Mouse (Mus musculus) liver, embryonic 14.5 days (tissue): ENCODE data around the gene Tet3. TPM values are rescaled to one million over a fixed set of nuclear protein-coding genes. Genes with fewer than 3 reads are reported as not detected.

Source experiments
- ATAC-seq: fragments of 200-750 bp; cut with Nextera tagmentation; 2 replicates; pipeline ENCODE4 v1.8.0; 2017; ENCODE audit warnings: moderate number of reproducible peaks, mild to moderate bottlenecking, moderate library complexity; ENCODE audit not compliant: insufficient read depth
- DNase-seq, 3 experiments: peaks; one replicate each; pipeline ENCODE4 v3.0.0-alpha.2; 2012 to 2013; ENCODE audit warnings: low read depth in 3 of 3, low spot score in 3 of 3
- H3K27ac ChIP-seq: fragments of 300-500 bp; sonication (generic); 2 replicates; pipeline ENCODE4 v1.5.1; 2014; ENCODE audit warnings: moderate library complexity, mild to moderate bottlenecking, control low read depth, inconsistent platforms
- H3K27me3 ChIP-seq: fragments of 300-500 bp; sonication (generic); 2 replicates; pipeline ENCODE4 v1.6.1; 2014; ENCODE audit warnings: mild to moderate bottlenecking, low read length, moderate library complexity; ENCODE audit not compliant: control insufficient read depth, insufficient read depth
- H3K36me3 ChIP-seq: fragments of 300-500 bp; sonication (generic); replicated peaks from 2 replicates; pipeline ENCODE4 v1.6.1; 2014; ENCODE audit warnings: low read depth; ENCODE audit not compliant: control insufficient read depth, insufficient read depth
- H3K4me1 ChIP-seq, 2 experiments: fragments of 200-500 bp in 1 of 2; fragments of 300-500 bp in 1 of 2; sonication (generic) in 1 of 2; replicated peaks; 2 replicates each; pipeline ENCODE4 v1.6.1; 2012 to 2014; ENCODE audit warnings: antibody characterized with exemption in 1 of 2, inconsistent platforms in 1 of 2, low read length in 1 of 2; ENCODE audit not compliant: control insufficient read depth in 2 of 2, insufficient read depth in 2 of 2
- H3K4me2 ChIP-seq: fragments of 300-500 bp; sonication (generic); 2 replicates; pipeline ENCODE4 v1.6.1; 2014; ENCODE audit warnings: low read depth, mild to moderate bottlenecking, control low read depth, moderate library complexity
- H3K4me3 ChIP-seq, 2 experiments: fragments of 200-500 bp in 1 of 2; fragments of 300-500 bp in 1 of 2; sonication (generic) in 1 of 2; 2 replicates each; pipeline ENCODE4 v1.5.1; 2012 to 2014; ENCODE audit warnings: low read depth in 2 of 2, low read length in 2 of 2, mild to moderate bottlenecking in 2 of 2, control low read depth in 1 of 2, inconsistent platforms in 1 of 2, moderate library complexity in 1 of 2; ENCODE audit not compliant: insufficient read depth in 1 of 2
- H3K9ac ChIP-seq: fragments of 300-500 bp; sonication (generic); replicated peaks from 2 replicates; pipeline ENCODE4 v1.6.1; 2014; ENCODE audit warnings: mild to moderate bottlenecking, control low read depth, moderate library complexity
- H3K9me3 ChIP-seq: fragments of 300-500 bp; sonication (generic); 2 replicates; pipeline ENCODE4 v1.6.1; 2016; ENCODE audit warnings: low read length, mixed read lengths; ENCODE audit not compliant: control insufficient read depth
- CTCF ChIP-seq: IDR thresholded peaks from 2 replicates; pipeline ENCODE4 v1.5.1; 2016; ENCODE audit warnings: antibody characterized with exemption, low read depth, control low read depth
- EP300 ChIP-seq: IDR thresholded peaks from 2 replicates; pipeline ENCODE4 v1.6.1; 2016; ENCODE audit warnings: antibody characterized with exemption, low read depth
- WGBS: fragments of 180-500 bp; shearing (Covaris S2); extraction: QIAGEN DNeasy Blood & Tissue Kit; methylation state at CpG from one replicate; pipeline ENCODE4 v1.1.7; 2014; ENCODE audit not compliant: insufficient replicate concordance; 5-methylcytosine and 5-hydroxymethylcytosine counted together
- polyA plus RNA-seq, 2 experiments: library from polyadenylated mRNA; depleted of rRNA in 1 of 2; stranded (reverse) in 1 of 2; unstranded in 1 of 2; fragments of >200 nt; fragmentation: Nextera tagmentation in 1 of 2; extraction: Ambion mirVana in 1 of 2; gene quantifications; 2 replicates each; pipeline versions ENCODE4 v1.2.1 to v1.2.3; 2012 to 2014

Tet3 gene
- polyA plus RNA-seq, 2 experiments = 3.1 to 7.7 TPM

- H3K27ac ChIP-seq = no peak overlapping the region
- 72% methylated on average over 4 of the region's 4 CpGs for WGBS
- no peak for DNase-seq
- TF ChIP-seq EP300 (no peak), CTCF (no peak)
- H3K9ac ChIP-seq = no peak overlapping the region
- no peak overlapping the region for H3K4me2 ChIP-seq
- H3K9me3 ChIP-seq = no peaks in the 10 kb centered on the region; the same call in 1 of the 2 replicates
- H3K4me1 ChIP-seq = peaks cover 2 to 15% of the 10 kb centered on the region in 2 experiments; a peak in 2 of 4 replicates
- ATAC-seq = no peak
- H3K27me3 ChIP-seq = no peaks in the 10 kb centered on the region
- H3K4me3 ChIP-seq = no peak overlapping the region
- H3K36me3 ChIP-seq = peaks cover 23% of the 10 kb centered on the region
Measured at GRCm38 (mm10) chr6:83394122-83394521, 64.8 kb downstream of the Tet3 start.

GRCm38 (mm10) chr6:83392166-83392780 lies 66.6 kb downstream of the Tet3 start:
- H3K27me3 ChIP-seq = no peaks in the 10 kb centered on the region
- 83% methylated on average over 8 of the region's 8 CpGs for WGBS
- no peak overlapping the region for H3K4me3 ChIP-seq
- no peak overlapping the region for H3K4me2 ChIP-seq
- TF ChIP-seq EP300 = no peak
- no peak for TF ChIP-seq CTCF
- peaks cover 2 to 15% of the 10 kb centered on the region in 2 experiments; a peak in 2 of 4 replicates for H3K4me1 ChIP-seq
- DNase-seq (no peak), ATAC-seq (no peak)
- peaks cover 14% of the 10 kb centered on the region for H3K36me3 ChIP-seq
- no peak overlapping the region for H3K27ac ChIP-seq
- no peaks in the 10 kb centered on the region; the same call in 1 of the 2 replicates for H3K9me3 ChIP-seq
- H3K9ac ChIP-seq = no peak overlapping the region

- H3K4me1 ChIP-seq = peaks cover 14 to 20% of the 10 kb centered on the region in 2 experiments
- WGBS = 76% methylated on average over 9 of the region's 9 CpGs
- H3K27ac ChIP-seq = no peak overlapping the region
- no peak overlapping the region for H3K4me2 ChIP-seq
- H3K36me3 ChIP-seq = peaks cover 10% of the 10 kb centered on the region; the same call in 1 of the 2 replicates
- H3K9ac ChIP-seq = no peak overlapping the region
- TF ChIP-seq CTCF = no peak
- no peak for TF ChIP-seq EP300
- no peak for DNase-seq
- no peaks in the 10 kb centered on the region for H3K9me3 ChIP-seq
- H3K27me3 ChIP-seq = no peaks in the 10 kb centered on the region
- no peak for ATAC-seq
- no peak overlapping the region for H3K4me3 ChIP-seq
Measured at GRCm38 (mm10) chr6:83385569-83386090, 73.3 kb downstream of the Tet3 start.

GRCm38 (mm10) chr6:83381510-83382491 lies 77.1 kb downstream of the Tet3 start:
- Histone ChIP-seq H3K9ac (peak overlapping the region; percentile 23), H3K36me3 (peaks cover 27% of the 10 kb centered on the region), H3K4me1 (peaks cover 14 to 20% of the 10 kb centered on the region in 2 experiments), H3K27me3 (no peaks in the 10 kb centered on the region), H3K9me3 (no peaks in the 10 kb centered on the region), H3K4me2 (peak overlapping the region; percentile 40), H3K4me3 (no peak overlapping the region), H3K27ac (peak overlapping the region; percentile 48)
- peak; percentile 81 for TF ChIP-seq EP300
- TF ChIP-seq CTCF = no peak
- peak; percentile 60 to 69 (median 66) for DNase-seq
- ATAC-seq = peak; percentile 99
- 35% methylated on average over 10 of the region's 10 CpGs for WGBS
